Mouse (Mus musculus) C2C12 (cell line): ENCODE data around the gene Csf2rb2. TPM values are rescaled to one million over a fixed set of nuclear protein-coding genes. Genes with fewer than 3 reads are reported as not detected.
"Not testable (repeated sequence)": the region's sequence is repeated elsewhere in the genome, so short reads cannot be mapped to it uniquely, and the experiment has no call there.

Source experiments
- H3K27me3 ChIP-seq: one replicate; pipeline ENCODE4 v1.6.1; 2011; ENCODE audit not compliant: control insufficient read depth, insufficient read depth, insufficient read length
- H3K36me3 ChIP-seq: one replicate; pipeline ENCODE4 v1.6.1; 2011; ENCODE audit not compliant: control insufficient read depth, insufficient read depth
- H3K4me3 ChIP-seq: one replicate; pipeline ENCODE4 v1.5.1; 2011; ENCODE audit warnings: mild to moderate bottlenecking, control low read depth; ENCODE audit not compliant: poor library complexity, insufficient read depth, severe bottlenecking
- H3K79me2 ChIP-seq: one replicate; pipeline ENCODE4 v1.6.1; 2011; ENCODE audit not compliant: control insufficient read depth, insufficient read depth
- H3K79me3 ChIP-seq: one replicate; pipeline ENCODE4 v1.6.1; 2011; ENCODE audit warnings: low read depth, control low read depth
- H3ac ChIP-seq: one replicate; pipeline ENCODE3; 2011; ENCODE audit warnings: low read depth; ENCODE audit not compliant: control insufficient read depth, insufficient read length
- CEBPB ChIP-seq: IDR thresholded peaks from one replicate; pipeline ENCODE4 v1.6.1; 2011; ENCODE audit warnings: low read depth, mild to moderate bottlenecking, control low read depth, moderate library complexity
- CTCF ChIP-seq: IDR thresholded peaks from one replicate; pipeline ENCODE4 v1.5.1; 2011; ENCODE audit not compliant: control insufficient read depth, insufficient read depth, insufficient read length
- FOSL1 ChIP-seq: IDR thresholded peaks from one replicate; pipeline ENCODE4 v1.8.0; 2011; ENCODE audit warnings: mild to moderate bottlenecking, low read length; ENCODE audit not compliant: poor library complexity, insufficient read depth, severe bottlenecking
- MAX ChIP-seq: IDR thresholded peaks from one replicate; pipeline ENCODE4 v1.6.1; 2011; ENCODE audit warnings: mild to moderate bottlenecking, control low read depth
- MYOD1 ChIP-seq: IDR thresholded peaks from one replicate; pipeline ENCODE4 v1.6.1; 2011; ENCODE audit warnings: low read depth; ENCODE audit not compliant: control insufficient read depth, insufficient read length
- MYOG ChIP-seq: IDR thresholded peaks from one replicate; pipeline ENCODE4 v1.6.1; 2011; ENCODE audit not compliant: control insufficient read depth, insufficient read length; ENCODE audit errors: extremely low read depth
- USF1 ChIP-seq: IDR thresholded peaks from one replicate; pipeline ENCODE4 v1.6.1; 2011; ENCODE audit warnings: low read depth, mild to moderate bottlenecking, control low read depth, moderate library complexity
- polyA plus RNA-seq: library from polyadenylated mRNA; unstranded; fragments of >200 nt; fragmentation: generic; extraction: Trizol; gene quantifications from one replicate; pipeline ENCODE4 v1.2.1, GENCODE M21; 2012; ENCODE audit warnings: missing spikeins

Csf2rb2 gene
- polyA plus RNA-seq, 1 experiment = 0.08 TPM

GRCm38 (mm10) chr15:78328520-78329097 lies 23.1 kb upstream of the Csf2rb2 start:
- Histone ChIP-seq H3K79me2 (no peaks in the 10 kb centered on the region), H3K36me3 (no peaks in the 10 kb centered on the region), H3K4me3 (no peak overlapping the region), H3ac (no peak overlapping the region), H3K27me3 (peaks cover 4% of the 10 kb centered on the region), H3K79me3 (no peaks in the 10 kb centered on the region)
- no peak for TF ChIP-seq MAX
- no peak for TF ChIP-seq USF1
- TF ChIP-seq CTCF = no peak
- no peak for TF ChIP-seq CEBPB
- TF ChIP-seq MYOD1 = no peak
- TF ChIP-seq MYOG = no peak
- no peak for TF ChIP-seq FOSL1

- H3K79me2 ChIP-seq, H3K27me3 ChIP-seq, H3K36me3 ChIP-seq, H3K79me3 ChIP-seq, H3ac ChIP-seq, H3K4me3 ChIP-seq: not testable (repeated sequence)
Observed at GRCm38 (mm10) chr15:78327753-78328341, 22.3 kb upstream of the Csf2rb2 start.

GRCm38 (mm10) chr15:78326747-78327146 lies 21.2 kb upstream of the Csf2rb2 start:
- TF ChIP-seq FOSL1 = no peak
- TF ChIP-seq USF1 = no peak
- no peak for TF ChIP-seq MAX
- TF ChIP-seq CEBPB = no peak
- no peak for TF ChIP-seq CTCF
- no peak for TF ChIP-seq MYOG
- TF ChIP-seq MYOD1 = no peak
- Histone ChIP-seq H3K27me3 (peaks cover 4% of the 10 kb centered on the region), H3K4me3 (no peak overlapping the region), H3K79me2 (no peaks in the 10 kb centered on the region), H3K36me3 (no peaks in the 10 kb centered on the region), H3ac (no peak overlapping the region), H3K79me3 (no peaks in the 10 kb centered on the region)

GRCm38 (mm10) chr15:78325671-78326339 lies 20.3 kb upstream of the Csf2rb2 start, which contains the start of gene Csf2rb:
Csf2rb (plus strand) TSS chr15:78325752.
- Histone ChIP-seq H3K36me3 (no peaks in the 10 kb centered on the region), H3K4me3 (no peak within 1 kb of the TSS), H3ac (no peak within 1 kb of the TSS), H3K79me2 (no peaks in the 10 kb centered on the region), H3K27me3 (peaks cover 4% of the 10 kb centered on the region), H3K79me3 (no peaks in the 10 kb centered on the region)
- TF ChIP-seq USF1 = no peak
- TF ChIP-seq CEBPB = no peak
- TF ChIP-seq CTCF = no peak
- TF ChIP-seq MYOD1 = no peak

DNA sequence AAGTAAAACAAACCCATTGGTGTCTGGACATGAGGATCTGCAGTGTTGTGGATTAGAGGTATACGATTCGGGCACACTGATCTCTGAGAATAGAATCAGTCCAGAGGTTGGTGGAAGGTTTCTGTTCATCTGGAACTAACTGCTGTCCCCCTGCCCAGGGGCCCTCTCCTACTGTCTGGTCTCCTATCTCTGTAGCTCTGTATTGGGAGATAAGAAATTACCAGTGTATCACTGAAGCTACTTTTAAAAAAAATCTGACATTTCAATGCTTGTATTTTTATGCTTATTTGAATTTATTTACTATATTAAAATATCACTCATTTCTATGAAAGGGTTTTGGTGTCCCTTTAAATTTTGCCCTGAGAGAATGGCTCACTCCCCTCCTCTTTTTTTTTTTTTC lies 18.8 kb upstream of the Csf2rb2 start:
- Histone ChIP-seq H3ac (no peak overlapping the region), H3K4me3 (no peak overlapping the region), H3K79me2 (no peaks in the 10 kb centered on the region), H3K36me3 (no peaks in the 10 kb centered on the region), H3K27me3 (peaks cover 4% of the 10 kb centered on the region), H3K79me3 (no peaks in the 10 kb centered on the region)
- TF ChIP-seq FOSL1 (no peak), USF1 (no peak), MAX (no peak), CTCF (no peak), CEBPB (no peak), MYOD1 (no peak), MYOG (no peak)

DNA sequence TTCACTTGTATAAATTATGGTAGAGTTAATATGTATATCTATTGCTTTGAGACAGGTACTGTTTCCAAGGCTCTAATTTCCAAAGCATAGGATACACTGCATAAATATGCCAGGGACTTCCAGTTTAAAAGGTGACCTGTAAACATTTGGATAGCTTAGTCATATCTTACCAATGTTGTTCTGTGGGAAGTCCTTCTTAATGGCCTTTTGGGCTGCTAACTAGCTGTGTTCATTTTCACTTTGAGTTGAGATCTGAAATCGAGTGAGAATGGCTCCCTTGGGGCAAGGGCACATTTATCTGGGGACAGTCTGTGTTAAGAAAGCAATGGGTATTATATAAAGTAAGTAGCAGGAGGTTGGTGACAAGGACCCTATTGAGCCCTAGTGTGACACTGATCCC lies 17.8 kb upstream of the Csf2rb2 start:
- Histone ChIP-seq H3K79me3 (no peaks in the 10 kb centered on the region), H3K4me3 (no peak overlapping the region)

More for the DNA sequence above, 17.8 kb upstream of the Csf2rb2 start:
- Histone ChIP-seq H3K36me3 (no peaks in the 10 kb centered on the region), H3ac (no peak overlapping the region), H3K27me3 (peaks cover 4% of the 10 kb centered on the region), H3K79me2 (no peaks in the 10 kb centered on the region)
- TF ChIP-seq MAX (no peak), MYOD1 (no peak)
